Mouse (Mus musculus) erythroid progenitor cell, adult 5-6 weeks (primary cell): ENCODE measurements around the gene Zfp768. TPM values are rescaled to one million over a fixed set of nuclear protein-coding genes. Genes with fewer than 3 reads are reported as not detected.
"Not testable (repeated sequence)": the region's sequence is repeated elsewhere in the genome, so short reads cannot be mapped to it uniquely, and the experiment has no call there.

Experiments used
- ATAC-seq: replicated peaks from 2 replicates; pipeline ENCODE4 v1.8.0; 2016; ENCODE audit warnings: moderate number of reproducible peaks, mild to moderate bottlenecking, moderate TSS enrichment, inconsistent platforms; ENCODE audit not compliant: poor library complexity, low FRiP score, severe bottlenecking
- total RNA-seq, 2 experiments: library from RNA; stranded (forward) in 1 of 2; stranded (reverse) in 1 of 2; fragments of 150-400 nt in 1 of 2; fragments of 186-747, 209-891 nt in 1 of 2; gene quantifications; 2 replicates each; pipeline versions ENCODE4 v1.2.3 to v1.2.4; 2015 to 2017; ENCODE audit warnings: low replicate concordance in 2 of 2

The Zfp768 gene
- 0.72 TPM in 1 of 2 replicates, not detected in the other for total RNA-seq (2015; ENCODE audit: low replicate concordance)
- 0.39 and 1.3 TPM in 2 replicates for total RNA-seq (2017; ENCODE audit: low replicate concordance)

DNA sequence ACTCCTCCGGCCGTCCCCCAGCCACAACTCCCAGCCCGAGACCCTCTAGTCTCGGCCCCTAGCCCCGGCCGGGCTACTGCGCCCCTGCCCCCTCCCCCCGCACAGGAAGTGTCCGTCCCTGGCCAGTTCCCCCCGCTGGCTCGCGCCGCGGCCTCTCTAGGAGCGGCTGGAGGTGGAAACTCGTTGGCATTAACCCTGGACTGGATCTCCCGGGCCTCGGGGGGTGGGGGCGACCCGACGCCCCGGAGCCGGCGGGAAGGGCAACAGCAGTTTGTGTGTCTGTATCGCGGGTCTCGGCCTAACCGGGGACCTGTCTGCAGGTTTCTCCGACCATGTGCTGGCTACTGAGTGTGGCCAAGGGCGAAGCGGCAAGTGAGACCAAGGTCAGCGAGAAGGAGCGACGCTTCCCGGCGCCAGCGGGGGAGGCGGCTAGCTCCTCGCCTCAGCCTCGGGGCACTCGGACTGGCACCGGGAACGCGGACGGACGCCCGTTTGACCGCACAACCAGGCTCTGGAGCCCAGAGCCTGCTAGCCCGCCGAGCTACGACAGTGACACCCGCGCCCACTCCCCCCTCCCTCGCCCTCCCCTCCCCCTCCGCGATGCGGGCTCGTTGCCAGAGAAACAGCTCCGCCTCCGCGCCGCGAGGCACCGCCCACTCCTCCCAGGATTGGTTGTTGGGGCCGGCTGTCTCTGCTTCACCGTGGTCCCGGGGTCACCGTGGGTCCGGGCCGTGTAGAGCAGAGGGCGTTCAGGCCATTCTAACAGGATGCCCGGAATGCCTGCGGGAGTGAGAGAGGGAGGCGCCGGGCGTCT is at the start of gene Zfp768:
Gene Zfp768, minus strand, starts transcription at position 78 of the 814 bp plus-strand sequence.
- peak; percentile 85 for ATAC-seq

DNA sequence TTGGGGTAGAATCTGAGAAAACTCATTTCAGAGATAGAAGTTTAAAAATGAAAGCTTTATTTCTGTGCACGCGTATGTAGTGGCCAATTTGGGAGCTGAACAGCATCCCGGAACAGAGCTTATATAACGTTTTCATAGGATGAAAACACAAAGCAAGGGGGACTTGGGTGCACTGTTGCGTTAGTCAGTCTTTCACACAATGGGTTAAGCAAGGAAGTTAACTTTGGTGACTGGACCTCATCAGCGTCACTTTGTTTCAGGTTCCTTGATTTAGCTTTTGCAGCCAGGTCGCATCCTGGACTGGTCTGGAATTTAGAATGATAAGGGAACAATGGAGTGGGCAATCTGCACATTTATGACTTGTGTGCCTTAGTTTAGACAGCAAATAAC is 48.5 kb upstream of the Zfp768 start:
- ATAC-seq = no peak

DNA sequence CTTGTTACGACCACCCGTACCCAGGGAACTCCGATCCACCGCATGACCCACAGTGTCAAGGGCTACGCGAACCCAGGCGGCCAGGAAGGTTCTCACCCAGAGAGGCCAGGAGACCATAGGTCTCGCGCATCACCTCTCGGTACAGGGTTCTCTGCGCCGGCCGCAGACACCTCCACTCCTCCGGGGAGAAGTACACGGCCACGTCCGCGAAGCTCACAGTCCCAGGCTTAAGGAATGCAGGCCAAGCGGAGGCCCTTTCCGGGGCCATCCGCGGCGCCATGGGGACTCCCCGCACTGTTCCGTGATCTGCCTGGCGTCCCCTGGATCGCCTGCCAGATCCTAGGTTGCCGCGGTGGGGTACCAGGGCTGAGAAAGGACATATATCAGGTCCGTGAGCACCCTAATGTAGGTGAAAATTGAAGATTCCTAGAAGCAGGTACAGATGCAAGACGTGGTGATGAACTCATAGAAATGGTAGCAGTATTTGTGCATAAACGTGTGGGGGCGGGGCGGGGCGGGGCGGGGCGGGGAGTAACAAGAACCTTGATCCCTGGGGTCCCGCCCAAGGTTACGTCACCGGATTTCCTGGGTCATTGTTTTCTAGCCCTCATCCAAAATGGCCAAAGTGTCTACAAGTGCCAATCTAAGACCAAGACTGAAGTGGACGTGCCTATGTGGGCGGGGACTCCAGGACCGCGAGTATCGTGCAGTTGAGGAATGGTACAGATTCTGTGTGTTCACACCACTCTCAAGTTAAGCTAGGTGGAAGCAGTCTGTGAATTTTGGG is 48.0 kb upstream of the Zfp768 start, which contains the start of gene E430018J23Rik:
Gene E430018J23Rik, minus strand, starts transcription at position 473 of the 787 bp plus-strand sequence.
- ATAC-seq = peak; percentile 73

DNA sequence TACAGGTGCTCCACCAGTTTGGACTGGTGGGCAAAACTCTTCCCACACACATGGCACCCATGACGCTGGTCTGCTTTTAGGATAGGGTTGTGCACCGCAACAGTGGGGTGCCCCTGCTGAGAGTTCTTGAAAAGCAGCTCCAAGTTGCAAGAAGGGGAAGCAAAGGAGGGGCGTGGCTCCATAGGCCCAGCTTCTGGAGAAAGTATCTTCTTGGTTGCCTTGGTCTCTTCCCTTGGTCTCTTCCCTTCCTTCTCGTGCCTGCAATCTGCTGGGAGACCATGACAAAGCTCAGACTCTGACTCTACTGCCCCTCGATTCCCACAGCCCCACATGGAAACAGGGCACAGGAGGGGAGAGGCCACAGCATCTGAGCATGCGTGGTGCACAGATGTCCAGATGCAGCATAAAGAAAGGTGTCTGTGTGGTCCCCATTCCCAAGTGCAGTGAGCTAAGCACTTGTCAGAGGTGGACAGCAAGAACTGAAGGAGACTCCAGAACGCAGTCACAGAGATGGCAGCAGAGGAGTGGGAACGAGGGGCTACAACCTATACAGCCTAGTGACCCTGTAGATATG is 46.9 kb upstream of the Zfp768 start:
- ATAC-seq = no peak

DNA sequence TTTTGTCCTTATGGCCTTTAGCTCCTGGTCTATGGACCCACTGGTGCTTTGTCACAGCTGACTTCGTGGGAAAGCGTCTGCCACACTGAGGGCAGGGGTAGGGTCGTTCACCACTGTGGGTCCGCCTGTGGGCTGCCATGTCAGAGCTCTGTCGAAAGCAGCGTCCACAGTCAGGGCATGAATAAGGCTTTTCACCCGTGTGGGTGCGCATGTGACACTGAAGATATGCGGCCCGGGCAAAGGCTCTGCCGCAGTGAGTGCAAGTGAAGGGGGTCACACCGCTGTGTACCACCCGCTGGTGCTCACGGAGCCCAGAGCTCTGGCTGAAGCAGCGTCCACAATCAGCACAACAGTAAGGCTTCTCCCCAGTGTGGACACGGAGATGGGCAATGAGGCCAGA is 46.1 kb upstream of the Zfp768 start:
- no peak for ATAC-seq

DNA sequence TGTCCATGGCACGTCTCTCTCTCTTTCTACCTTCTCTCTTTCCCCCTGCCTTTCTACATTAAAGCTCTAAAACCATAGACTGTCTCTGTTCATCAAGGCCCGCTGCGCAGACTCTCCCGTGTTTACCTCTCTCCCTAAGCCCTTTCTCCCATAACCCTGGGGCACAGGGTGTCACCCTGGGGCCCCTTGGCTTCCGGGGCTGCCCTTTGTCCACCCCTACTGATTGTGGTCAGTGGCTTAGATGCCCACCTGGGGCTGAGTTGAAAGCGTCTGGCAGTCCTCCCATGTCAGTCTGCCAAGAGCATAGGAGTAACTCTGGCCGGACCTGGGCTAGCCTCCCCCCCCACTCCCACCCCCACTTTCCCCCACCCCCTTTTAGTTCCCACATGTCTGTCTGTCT is 44.9 kb upstream of the Zfp768 start:
- no peak for ATAC-seq

DNA sequence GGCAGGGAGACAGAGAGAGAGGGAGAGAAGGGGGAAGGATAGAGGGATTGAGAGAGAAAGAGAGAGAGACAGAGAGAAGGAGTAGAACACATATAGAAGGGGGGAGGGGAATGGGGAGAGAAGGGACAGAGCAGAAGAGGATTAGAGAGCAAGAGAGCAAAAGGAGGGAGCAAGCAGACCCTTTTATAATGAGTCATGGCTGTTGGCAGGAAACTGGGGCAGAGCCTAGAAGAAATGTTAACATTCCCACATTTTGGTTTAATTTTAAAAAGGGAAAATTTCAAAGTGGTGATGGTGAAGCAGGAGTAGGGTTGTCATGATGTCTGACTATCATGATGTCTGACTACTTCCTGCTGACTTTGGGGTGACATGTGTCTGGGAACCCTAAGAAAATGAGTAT is 42.8 kb upstream of the Zfp768 start:
- ATAC-seq = not testable (repeated sequence)

DNA sequence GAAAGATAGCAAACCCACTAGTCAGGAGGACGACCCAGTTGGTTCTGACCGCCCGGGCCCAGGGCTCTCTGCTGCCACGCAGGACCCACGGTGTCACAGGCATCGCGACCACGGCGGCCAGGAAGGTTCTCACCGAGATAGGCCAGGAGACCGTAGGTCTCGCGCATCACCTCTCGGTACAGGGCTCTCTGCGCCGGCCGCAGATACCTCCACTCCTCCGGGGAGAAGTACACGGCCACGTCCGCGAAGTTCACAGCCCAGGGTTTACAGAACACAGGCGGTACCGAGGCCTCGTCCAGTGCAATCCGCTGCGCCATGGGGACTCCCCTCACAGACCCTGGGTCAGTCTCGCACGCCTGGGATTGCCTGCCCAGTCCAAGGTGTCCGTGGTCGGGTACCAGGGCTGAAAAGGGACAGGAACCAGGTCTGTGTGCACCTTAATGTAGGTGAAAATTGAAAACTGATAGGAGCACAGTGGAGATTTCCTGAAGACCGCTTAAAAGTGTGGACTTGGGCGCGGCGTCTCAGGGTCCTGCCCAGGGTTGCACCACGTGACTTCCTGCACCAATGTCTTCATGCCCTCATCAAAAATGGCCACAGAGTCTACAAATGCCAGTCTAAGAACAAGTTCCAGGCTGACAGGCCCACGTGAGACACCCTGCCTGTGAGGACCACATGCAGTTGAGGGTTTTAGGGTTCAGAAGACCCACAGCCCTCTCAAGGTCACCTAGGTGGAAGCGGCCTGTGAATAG is 41.4 kb upstream of the Zfp768 start, which contains the start of gene 9130019O22Rik:
Gene 9130019O22Rik, minus strand, starts transcription at position 526 of the 752 bp plus-strand sequence.
- peak; percentile 90 for ATAC-seq

DNA sequence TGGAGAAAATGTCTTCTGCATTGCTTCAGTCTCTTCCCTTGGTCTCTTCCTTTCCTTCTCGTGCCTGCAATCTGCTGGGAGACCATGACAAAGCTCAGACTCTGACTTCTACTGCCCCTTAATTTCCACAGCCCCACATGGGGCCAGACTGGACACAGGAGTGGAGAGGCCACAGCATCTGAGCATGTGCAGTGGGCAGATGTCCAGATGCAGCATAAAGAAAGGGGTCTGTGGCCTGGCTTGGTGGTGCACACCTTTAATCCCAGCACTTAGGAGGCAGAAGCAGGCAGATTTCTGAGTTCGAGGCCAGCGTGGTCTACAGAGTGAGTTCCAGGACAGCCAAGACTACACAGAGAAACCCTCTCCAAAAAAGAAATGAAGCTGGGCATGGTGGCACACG is 40.2 kb upstream of the Zfp768 start:
- not testable (repeated sequence) for ATAC-seq

DNA sequence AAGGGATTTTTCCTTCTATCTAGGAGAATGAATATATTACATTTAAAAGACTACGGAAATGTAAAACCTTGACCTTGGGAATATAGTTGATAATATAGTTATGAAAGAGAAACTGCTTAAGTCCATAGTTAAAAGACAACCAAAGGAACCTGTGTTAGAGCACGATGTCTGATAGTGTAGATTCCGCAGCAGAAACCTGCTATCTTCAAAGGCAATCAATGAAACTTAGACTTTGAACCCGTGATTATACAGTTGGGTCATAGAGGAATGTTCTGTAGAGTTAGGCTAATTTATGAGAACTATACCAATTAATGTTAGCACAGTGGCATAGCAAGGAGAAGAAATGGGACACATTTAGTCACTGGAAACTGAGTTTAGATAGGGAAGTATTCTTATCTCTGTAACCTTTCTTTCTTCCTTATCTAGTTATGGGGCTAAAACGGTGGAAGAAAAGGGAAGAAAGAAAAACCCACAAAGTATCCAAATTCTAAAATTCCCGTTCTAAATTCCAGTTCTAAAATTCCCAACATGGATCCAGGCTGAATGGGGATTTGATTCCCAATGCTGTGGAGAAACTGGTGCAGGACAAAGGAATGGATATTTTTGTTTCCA is 33.0 kb upstream of the Zfp768 start:
- ATAC-seq = no peak

DNA sequence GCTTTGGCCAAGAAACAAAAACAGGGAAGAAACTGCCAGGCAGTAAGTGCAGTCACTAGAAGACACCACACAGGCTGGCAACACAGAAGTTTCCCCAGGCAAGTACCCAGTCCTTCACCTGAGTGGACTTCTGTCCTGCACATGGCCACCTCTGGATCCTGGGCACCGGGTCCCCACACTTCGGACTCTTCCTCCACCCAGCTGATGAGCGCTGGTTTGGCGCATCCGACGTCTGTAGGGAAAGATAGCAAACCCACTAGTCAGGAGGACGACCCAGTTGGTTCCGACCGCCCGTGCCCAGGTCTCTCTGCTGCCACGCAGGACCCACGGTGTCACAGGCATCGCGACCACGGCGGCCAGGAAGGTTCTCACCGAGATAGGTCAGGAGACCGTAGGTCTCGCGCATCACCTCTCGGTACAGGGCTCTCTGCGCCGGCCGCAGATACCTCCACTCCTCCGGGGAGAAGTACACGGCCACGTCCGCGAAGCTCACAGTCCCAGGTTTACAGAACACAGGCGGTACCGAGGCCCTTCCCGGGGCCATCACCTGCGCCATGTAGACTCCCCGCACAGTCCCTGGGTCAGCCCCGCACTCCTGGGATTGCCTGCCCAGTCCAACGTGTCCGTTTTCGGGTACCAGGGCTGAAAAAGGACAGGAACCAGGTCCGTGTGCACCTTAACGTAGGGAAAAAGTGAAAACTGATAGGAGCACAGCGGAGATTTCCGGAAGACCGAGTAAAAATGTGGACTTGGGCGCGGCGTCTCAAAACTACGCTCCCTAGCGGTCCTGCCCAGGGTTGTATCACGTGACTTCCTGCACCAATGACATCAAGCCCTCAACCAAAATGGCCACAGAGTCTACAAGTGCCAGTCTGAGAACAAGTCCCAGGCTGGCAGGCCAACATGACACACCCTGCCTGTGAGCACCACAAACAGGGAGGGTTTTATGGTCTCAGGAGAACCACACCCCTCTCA is 30.2 kb upstream of the Zfp768 start, which contains the start of gene Zfp747:
Gene Zfp747, minus strand, starts transcription at position 780 of the 975 bp plus-strand sequence.
- peak; percentile 95 for ATAC-seq

DNA sequence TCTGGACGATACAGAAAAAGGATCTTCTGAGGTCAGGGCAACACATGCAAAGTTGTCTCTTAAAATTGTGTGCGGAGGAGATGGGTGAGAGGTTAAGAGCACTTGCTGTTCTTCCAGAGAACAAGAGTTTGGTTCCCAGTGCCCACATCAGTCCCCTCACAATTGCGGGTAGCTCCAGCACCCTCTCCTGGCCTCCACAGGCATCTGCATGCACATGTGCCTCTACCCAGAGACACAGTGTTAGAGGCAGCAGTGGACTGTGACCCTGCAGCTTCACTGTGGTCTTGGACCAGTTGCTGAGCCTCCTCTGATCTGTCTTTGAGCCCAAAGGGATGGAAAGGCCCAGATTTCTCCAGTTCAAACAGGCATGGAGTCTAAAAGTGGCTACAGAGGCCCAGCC is 26.5 kb upstream of the Zfp768 start:
- ATAC-seq = not testable (repeated sequence)

DNA sequence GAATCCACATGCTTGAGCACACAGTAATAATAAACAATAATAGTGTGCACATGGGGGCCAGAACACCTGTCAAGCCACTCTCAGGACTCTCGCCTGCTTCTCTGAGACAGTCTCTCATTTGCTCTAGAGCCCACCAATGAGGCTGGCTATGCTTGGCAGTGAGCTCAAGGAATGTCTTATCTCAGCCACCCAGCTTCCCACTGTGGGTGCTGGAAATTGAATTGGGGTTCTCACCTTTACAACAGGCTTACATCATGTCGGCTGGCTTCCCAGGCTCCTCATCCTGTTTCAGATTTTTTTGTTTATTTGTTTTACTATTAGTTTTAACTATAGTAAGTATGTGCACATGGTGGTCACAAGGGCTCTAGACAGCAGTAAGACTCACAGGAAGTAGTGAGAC is 25.8 kb upstream of the Zfp768 start:
- ATAC-seq = no peak

DNA sequence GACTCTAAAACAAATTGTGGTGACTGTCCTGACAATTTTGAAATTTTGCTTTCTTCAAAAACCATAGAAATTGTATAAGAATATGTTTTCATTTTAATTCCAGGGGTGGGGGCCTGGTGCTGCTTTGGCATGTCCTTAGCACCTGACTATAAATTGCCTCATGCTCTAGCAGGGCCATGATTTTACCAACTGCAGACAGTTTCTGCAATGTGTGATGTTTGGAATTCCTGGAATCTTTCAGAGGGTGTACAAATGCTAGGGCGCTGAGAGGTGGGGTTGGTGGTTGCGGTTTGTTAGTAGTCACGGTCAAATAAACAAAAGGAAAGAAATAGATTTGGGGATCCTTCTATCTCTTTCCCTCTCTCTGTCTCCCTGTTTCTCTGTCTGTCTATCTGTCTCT is 20.9 kb upstream of the Zfp768 start:
- ATAC-seq = no peak

DNA sequence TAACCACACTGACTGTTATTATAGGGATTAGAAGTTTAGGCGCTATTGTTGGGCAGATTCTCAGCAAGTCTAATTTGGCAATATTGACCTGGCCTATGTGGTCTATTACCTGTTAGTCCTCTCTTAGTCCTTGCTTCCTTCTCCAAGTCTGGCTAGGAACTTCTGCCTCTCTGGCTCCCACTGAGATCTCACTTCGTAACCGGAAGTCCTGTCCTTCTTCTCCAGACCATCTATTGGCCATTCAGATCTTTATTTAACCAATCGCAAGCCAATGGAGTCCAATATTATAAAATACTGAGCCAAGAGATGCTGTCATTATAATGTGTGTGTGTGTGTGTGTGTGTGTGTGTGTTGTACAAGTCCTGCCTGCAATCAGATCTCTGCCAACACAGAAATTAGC is 18.8 kb upstream of the Zfp768 start:
- ATAC-seq = no peak

DNA sequence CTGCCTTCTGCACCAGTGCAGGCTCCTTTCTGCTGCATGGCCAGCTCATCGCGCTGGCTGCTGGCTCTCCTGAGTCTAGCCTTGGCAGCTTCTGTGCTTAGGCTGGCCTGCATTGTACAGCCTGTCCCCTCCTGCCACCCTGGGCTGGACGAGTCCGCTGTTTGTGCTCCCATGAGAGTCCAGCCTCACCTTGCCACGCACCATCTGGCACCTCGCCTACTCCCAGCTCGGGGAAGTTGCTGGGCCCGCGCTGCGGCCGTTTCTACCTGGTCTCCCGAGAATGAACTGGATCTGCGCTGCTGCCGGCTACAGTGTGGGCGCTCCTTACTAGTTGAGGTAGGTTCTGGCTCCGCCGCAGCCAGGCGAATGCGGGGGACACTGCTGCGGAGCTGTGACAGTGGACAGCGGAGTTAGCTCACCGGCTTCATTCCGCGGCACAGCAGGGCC is 18.1 kb upstream of the Zfp768 start:
- no peak for ATAC-seq

DNA sequence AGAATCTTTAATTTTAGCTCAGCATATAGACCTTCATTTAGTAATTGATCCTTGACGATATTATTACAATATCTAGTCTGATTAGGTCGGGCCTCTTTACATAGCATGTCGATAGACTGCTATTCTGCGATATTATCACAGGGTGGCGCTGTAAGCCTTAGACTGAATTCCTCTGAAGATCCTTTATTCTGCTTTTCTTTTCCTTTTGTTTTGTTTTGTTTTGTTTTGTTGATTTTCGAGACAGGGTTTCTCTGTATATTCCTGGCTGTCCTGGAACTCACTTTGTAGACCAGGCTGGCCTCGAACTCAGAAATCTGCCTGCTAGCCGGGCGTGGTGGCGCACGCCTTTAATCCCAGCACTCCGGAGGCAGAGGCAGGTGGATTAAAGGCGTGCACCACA is 17.0 kb upstream of the Zfp768 start:
- not testable (repeated sequence) for ATAC-seq

DNA sequence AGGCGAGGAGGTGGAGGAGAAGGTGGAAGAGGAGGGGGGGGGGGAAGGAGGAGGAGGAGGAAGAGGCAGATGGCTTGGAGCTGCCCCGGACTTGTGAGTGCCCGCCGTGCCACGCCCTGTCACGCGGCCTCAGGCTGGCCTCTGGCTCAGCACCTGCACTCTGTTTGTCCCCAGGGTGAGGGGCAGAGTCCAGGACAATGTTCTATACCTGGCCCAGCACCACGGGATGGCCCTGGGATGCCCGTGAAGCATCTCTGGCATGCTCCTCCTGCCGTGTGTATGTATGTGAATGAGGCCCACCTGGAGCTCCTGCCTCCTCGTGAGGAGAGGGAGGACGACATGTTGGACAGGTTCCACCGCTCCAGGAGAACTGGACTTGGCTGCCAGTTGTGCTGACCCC is 16.1 kb upstream of the Zfp768 start:
- ATAC-seq = no peak
